Mouse (Mus musculus) left cerebral cortex, adult 8-10 months (tissue): Measurements from ENCODE around the gene Eif4b. TPM values are rescaled to one million over a fixed set of nuclear protein-coding genes. Genes with fewer than 3 reads are reported as not detected.
"Not testable (repeated sequence)": the region's sequence is repeated elsewhere in the genome, so short reads cannot be mapped to it uniquely, and the experiment has no call there.

ENCODE experiments used
- DNase-seq, 2 experiments: peaks; one replicate each; pipeline ENCODE4 v3.0.0; 2022; ENCODE audit warnings: low spot score in 2 of 2
- total RNA-seq, 4 experiments: library from RNA; stranded (reverse); gene quantifications; 2 replicates each; pipeline ENCODE4 v1.2.4; 2022

Gene Eif4b
- total RNA-seq, 4 experiments from 2014 or later, result 191 to 203 (median 200) TPM

- DNase-seq, result no peak
Measured at GRCm38 (mm10) chr15:102074876-102075585, 1.5 kb downstream of the Eif4b start.

- DNase-seq, result no peak
Measured at GRCm38 (mm10) chr15:102077111-102077677, 3.6 kb downstream of the Eif4b start.

- no peak for DNase-seq
Measured at GRCm38 (mm10) chr15:102079221-102079620, 5.6 kb downstream of the Eif4b start.

- DNase-seq, result not testable (repeated sequence)
Measured at GRCm38 (mm10) chr15:102079924-102080323, 6.4 kb downstream of the Eif4b start.

GRCm38 (mm10) chr15:102080429-102080828, 6.9 kb downstream of the Eif4b start:
- DNase-seq, result no peak

GRCm38 (mm10) chr15:102082148-102082547, 8.6 kb downstream of the Eif4b start:
- no peak for DNase-seq

GRCm38 (mm10) chr15:102083028-102083427, 9.5 kb downstream of the Eif4b start:
- no peak for DNase-seq

- no peak for DNase-seq
Measured at GRCm38 (mm10) chr15:102089914-102090585, 16.5 kb downstream of the Eif4b start.

GRCm38 (mm10) chr15:102091063-102091679, 17.6 kb downstream of the Eif4b start:
- DNase-seq, result no peak

GRCm38 (mm10) chr15:102091688-102092087, 18.1 kb downstream of the Eif4b start:
- DNase-seq, result no peak

- no peak for DNase-seq
Measured at GRCm38 (mm10) chr15:102092222-102092621, 18.6 kb downstream of the Eif4b start.

GRCm38 (mm10) chr15:102094157-102094556, 20.6 kb downstream of the Eif4b start:
- no peak for DNase-seq

- no peak for DNase-seq
Measured at GRCm38 (mm10) chr15:102094988-102095387, 21.4 kb downstream of the Eif4b start.

- DNase-seq, result no peak
Measured at GRCm38 (mm10) chr15:102097147-102097915, 23.8 kb downstream of the Eif4b start.

GRCm38 (mm10) chr15:102097991-102098555, 24.5 kb downstream of the Eif4b start:
- no peak for DNase-seq

- no peak for DNase-seq
Measured at GRCm38 (mm10) chr15:102099260-102099659, 25.7 kb downstream of the Eif4b start.

- DNase-seq, result no peak
Measured at GRCm38 (mm10) chr15:102099771-102100160, 26.2 kb downstream of the Eif4b start.

- DNase-seq, result peak; percentile 69 to 73
Measured at GRCm38 (mm10) chr15:102100161-102100981, 26.8 kb downstream of the Eif4b start, which contains the start of gene Tns2. TSS of gene Tns2 (plus strand) at chr15:102100413.

- no peak for DNase-seq
Measured at GRCm38 (mm10) chr15:102100996-102101671, 27.6 kb downstream of the Eif4b start.
